Mouse (Mus musculus): ENCODE data around the gene Magi1.

- TF ChIP-seq GATA1 (IDR thresholded peaks at IDR 0.05; ENCODE audit: borderline replicate concordance, low read length) (no peak), FLI1 (IDR thresholded peaks at IDR 0.05; ENCODE audit: low read length) (no peak)
Measured at GRCm38 (mm10) chr6:94195303-94195911, 88.3 kb downstream of the Magi1 start.

Data from megakaryocyte, embryonic 14.5 days (primary cell).